Mouse (Mus musculus): ENCODE results near the gene Sos2.

DNA sequence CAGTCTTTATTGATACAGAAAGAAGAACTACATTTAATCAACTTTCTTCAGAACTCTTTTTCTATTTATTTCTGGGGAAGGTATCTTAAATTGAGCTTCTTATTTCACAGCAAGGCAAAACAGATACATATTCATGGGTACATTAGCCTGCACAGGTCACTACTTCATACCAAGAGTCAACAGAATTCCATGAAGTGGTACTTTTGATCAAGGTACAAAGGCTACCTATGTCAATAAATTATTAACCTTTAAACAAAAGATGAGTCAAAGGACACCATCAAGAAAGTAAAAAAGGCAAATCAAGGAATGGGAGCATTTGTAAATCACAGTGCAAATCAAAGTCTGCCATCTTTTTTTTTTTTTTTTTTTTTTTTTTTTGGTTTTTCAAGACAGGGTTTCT, 32.0 kb upstream of the Sos2 start:
- TF ChIP-seq CTCF (IDR thresholded peaks at IDR 0.05; ENCODE audit: insufficient read depth, low read length): no peak
- TF ChIP-seq POLR2A (IDR thresholded peaks at IDR 0.05; ENCODE audit: borderline replicate concordance, extremely low read depth, low read depth, low read length): no peak
